In the genomic region with DNA sequence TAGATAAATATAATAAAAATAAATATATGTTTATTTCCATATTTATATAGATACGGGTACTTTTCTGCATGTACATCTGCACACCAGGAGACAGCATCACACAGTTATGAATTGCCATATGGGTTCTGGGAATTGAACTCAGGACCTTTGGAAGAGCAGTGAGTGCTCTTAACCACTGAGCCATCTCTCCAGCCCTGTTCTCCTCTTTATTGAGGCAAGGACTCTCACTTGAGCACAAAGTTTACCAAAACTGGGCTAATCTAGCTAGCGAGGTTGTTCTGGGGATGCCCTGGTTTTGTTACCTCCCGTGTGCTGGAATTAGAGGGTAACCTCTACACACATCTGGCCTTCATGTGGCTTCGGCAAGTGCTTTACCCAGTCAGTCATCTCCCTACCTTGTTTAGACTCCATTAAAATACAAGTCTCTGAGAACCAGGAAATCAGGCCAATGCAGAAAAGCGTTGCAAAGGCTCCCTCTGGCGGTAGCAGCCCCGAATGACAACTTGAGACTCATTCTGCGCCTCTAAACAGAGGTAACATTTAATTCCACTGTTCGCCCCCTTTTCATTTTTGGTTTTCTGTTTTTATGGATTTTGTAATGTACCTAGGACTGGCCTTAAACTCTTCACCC, we compare ENCODE assay signal across 8 mouse cellular contexts. TPM values are rescaled to one million over a fixed set of nuclear protein-coding genes. Genes with fewer than 3 reads are reported as not detected.
DNase-seq lines count a peak whose midpoint lies in the region; ATAC-seq and TF ChIP-seq lines count a peak whose summit lies in the region.

No protein-coding gene starts in this region.

- no peak overlapping the region for H3K4me2 ChIP-seq in heart, postnatal 0 days (ENCODE audit: low read depth, low read length)
- no peak overlapping the region for H3K4me2 ChIP-seq in heart, embryonic 11.5 days

- DNase-seq in heart, postnatal 0 days (ENCODE audit: low spot score), result peak; percentile 6
- DNase-seq in adrenal gland, adult 18-20 months (ENCODE audit: low spot score in 2 of 2), result peak; percentile 46 to 51
- peak; percentile 67 for DNase-seq in heart, postnatal 4 days
- peak; percentile 43 to 83 for DNase-seq in layer of hippocampus, postnatal 25 days (ENCODE audit: extremely low spot score in 1 of 2, low spot score in 1 of 2)
- DNase-seq in mesoderm, embryonic 11.5 days (ENCODE audit: low read depth, low spot score), result peak; percentile 54
- peak; percentile 37 for DNase-seq in spleen, adult 12 weeks (ENCODE audit: low spot score)

- H3K27me3 ChIP-seq in heart, postnatal 0 days (ENCODE audit: control insufficient read depth, insufficient read depth, low read length), result no peaks in the 10 kb centered on the region
- no peaks in the 10 kb centered on the region for H3K27me3 ChIP-seq in heart, embryonic 11.5 days (ENCODE audit: control insufficient read depth, insufficient read depth, low read length)

- H3K27ac ChIP-seq in heart, postnatal 0 days (ENCODE audit: low read depth), result no peak overlapping the region
- H3K27ac ChIP-seq in heart, embryonic 11.5 days (ENCODE audit: low read depth, low read length), result no peak overlapping the region
- no peak overlapping the region for H3K27ac ChIP-seq in cortical plate, adult 2 months (ENCODE audit: insufficient read depth, low read length)

- no peaks in the 10 kb centered on the region for H3K36me3 ChIP-seq in heart, postnatal 0 days (replicated peaks; ENCODE audit: control insufficient read depth, insufficient read depth, low read length)
- H3K36me3 ChIP-seq in heart, embryonic 11.5 days (ENCODE audit: control insufficient read depth, insufficient read depth, low read length), result no peaks in the 10 kb centered on the region

- TF ChIP-seq CTCF in heart, postnatal 0 days (IDR thresholded peaks at IDR 0.05; ENCODE audit: low read depth), result peak; percentile 74
- peak; percentile 68 for TF ChIP-seq CTCF in cortical plate, adult 2 months (IDR thresholded peaks at IDR 0.05; ENCODE audit: extremely low read depth, insufficient read depth, low read length)

- WGBS in heart, postnatal 0 days, result 35% methylated on average over 9 of the region's 9 CpGs
- WGBS in heart, embryonic 11.5 days (ENCODE audit: insufficient replicate concordance), result 34% methylated on average over 9 of the region's 9 CpGs

- no peak for TF ChIP-seq POLR2A in cortical plate, adult 2 months (IDR thresholded peaks at IDR 0.05; ENCODE audit: extremely low read depth, insufficient read depth, low read length)

- H3K9me3 ChIP-seq in heart, postnatal 0 days (replicated peaks; ENCODE audit: control insufficient read depth, low read length), result no peaks in the 10 kb centered on the region
- H3K9me3 ChIP-seq in heart, embryonic 11.5 days (replicated peaks; ENCODE audit: control insufficient read depth, low read length), result no peaks in the 10 kb centered on the region

- no peak overlapping the region for H3K4me3 ChIP-seq in heart, postnatal 0 days (ENCODE audit: low read depth, low read length)
- H3K4me3 ChIP-seq in heart, embryonic 11.5 days (ENCODE audit: low read depth, low read length), result no peak overlapping the region
- H3K4me3 ChIP-seq in cortical plate, adult 2 months (ENCODE audit: insufficient read depth, low read length), result no peak overlapping the region

- no peak for TF ChIP-seq EP300 in heart, postnatal 0 days (IDR thresholded peaks at IDR 0.05; ENCODE audit: low read depth)

- H3K9ac ChIP-seq in heart, postnatal 0 days (replicated peaks; ENCODE audit: low read depth, low read length), result no peak overlapping the region
- no peak overlapping the region for H3K9ac ChIP-seq in heart, embryonic 11.5 days (ENCODE audit: low read depth, low read length)

- no peaks in the 10 kb centered on the region for H3K4me1 ChIP-seq in heart, postnatal 0 days (ENCODE audit: control insufficient read depth, insufficient read depth)
- no peaks in the 10 kb centered on the region for H3K4me1 ChIP-seq in heart, embryonic 11.5 days (ENCODE audit: control insufficient read depth, insufficient read depth, low read length)
- H3K4me1 ChIP-seq in cortical plate, adult 2 months (ENCODE audit: control insufficient read depth, insufficient read depth, low read length), result no peaks in the 10 kb centered on the region

- no peak for ATAC-seq in heart, postnatal 0 days (ENCODE audit: insufficient read depth, low read depth)
- ATAC-seq in heart, embryonic 11.5 days (replicated peaks; ENCODE audit: insufficient number of reproducible peaks, low FRiP score, low TSS enrichment), result no peak

RNA-seq across cellular contexts. Expression of a gene that starts 10.8 kb away (rescaled TPM):
- total RNA-seq in heart, postnatal 0 days (2014; rRNA removed; ENCODE audit: low replicate concordance), result 148 and 167 TPM in 2 replicates
- 403 and 426 TPM in 2 replicates for polyA plus RNA-seq in heart, postnatal 0 days (2015; fragmentation: Nextera tagmentation; extraction: Ambion mirVana)
- 410 and 450 TPM in 2 replicates for polyA plus RNA-seq in heart, embryonic 11.5 days (2014; fragmentation: Nextera tagmentation; extraction: Ambion mirVana)
- total RNA-seq in adrenal gland, adult 18-20 months (2021), result 100 to 1,000 TPM; 573 to 575 TPM
- 330 TPM in 2 replicates for polyA plus RNA-seq in cortical plate, adult 2 months (2012; rRNA removed)
- 100 to 1,000 TPM; 610 to 627 TPM for total RNA-seq in heart, postnatal 4 days (2021)
- 100 to 1,000 TPM; 227 to 274 TPM for total RNA-seq in layer of hippocampus, postnatal 25 days (2021)

RNA-seq across cellular contexts. Expression of a gene that starts 25.7 kb away (rescaled TPM):
- total RNA-seq in heart, postnatal 0 days (2014; rRNA removed; ENCODE audit: low replicate concordance), result not detected in 2 replicates
- polyA plus RNA-seq in heart, postnatal 0 days (2015; fragmentation: Nextera tagmentation; extraction: Ambion mirVana), result not detected in 2 replicates
- 1.1 and 1.2 TPM in 2 replicates for polyA plus RNA-seq in heart, embryonic 11.5 days (2014; fragmentation: Nextera tagmentation; extraction: Ambion mirVana)
- 1 to 10 TPM in 1 of 2 experiments, under 1 TPM in 1; 0.27 to 2.7 TPM for total RNA-seq in adrenal gland, adult 18-20 months (2021)
- not detected in 2 replicates for polyA plus RNA-seq in cortical plate, adult 2 months (2012; rRNA removed)
- total RNA-seq in heart, postnatal 4 days (2021), result not detected
- not detected for total RNA-seq in layer of hippocampus, postnatal 25 days (2021)

RNA-seq across cellular contexts. Expression of a gene that starts 35.7 kb away (rescaled TPM):
- 8.1 and 10.2 TPM in 2 replicates for total RNA-seq in heart, postnatal 0 days (2014; rRNA removed; ENCODE audit: low replicate concordance)
- polyA plus RNA-seq in heart, postnatal 0 days (2015; fragmentation: Nextera tagmentation; extraction: Ambion mirVana), result 9.3 and 10.6 TPM in 2 replicates
- 15.0 and 16.2 TPM in 2 replicates for polyA plus RNA-seq in heart, embryonic 11.5 days (2014; fragmentation: Nextera tagmentation; extraction: Ambion mirVana)
- total RNA-seq in adrenal gland, adult 18-20 months (2021), result 10 to 100 TPM; 12.2 to 15.6 TPM
- polyA plus RNA-seq in cortical plate, adult 2 months (2012; rRNA removed), result 20.0 and 24.0 TPM in 2 replicates
- total RNA-seq in heart, postnatal 4 days (2021), result 10 to 100 TPM in 1 of 2 experiments, 1 to 10 TPM in 1; 9.6 to 11.0 TPM
- 10 to 100 TPM; 16.0 to 20.3 TPM for total RNA-seq in layer of hippocampus, postnatal 25 days (2021)

RNA-seq across cellular contexts. Expression of a gene that starts 52.2 kb away (rescaled TPM):
- 8.1 and 13.8 TPM in 2 replicates for total RNA-seq in heart, postnatal 0 days (2014; rRNA removed; ENCODE audit: low replicate concordance)
- 8.2 and 9.2 TPM in 2 replicates for polyA plus RNA-seq in heart, postnatal 0 days (2015; fragmentation: Nextera tagmentation; extraction: Ambion mirVana)
- polyA plus RNA-seq in heart, embryonic 11.5 days (2014; fragmentation: Nextera tagmentation; extraction: Ambion mirVana), result 14.3 and 17.1 TPM in 2 replicates
- 10 to 100 TPM; 10.8 to 15.1 TPM for total RNA-seq in adrenal gland, adult 18-20 months (2021)
- 4.6 and 4.8 TPM in 2 replicates for polyA plus RNA-seq in cortical plate, adult 2 months (2012; rRNA removed)
- total RNA-seq in heart, postnatal 4 days (2021), result 10 to 100 TPM; 14.2 to 15.1 TPM
- 10 to 100 TPM; 12.1 to 17.4 TPM for total RNA-seq in layer of hippocampus, postnatal 25 days (2021)

Comparison
In these comparisons a context has a peak if more than half of its experiments do, and no peak if none do; other contexts are left out.
1. DNase-seq: peak in every context shown above with its lines; median percentile 67 in heart, postnatal 4 days; 63 in layer of hippocampus, postnatal 25 days; 54 in mesoderm, embryonic 11.5 days; 48 in adrenal gland, adult 18-20 months; 37 in spleen, adult 12 weeks; 6 in heart, postnatal 0 days.